Mouse (Mus musculus): ENCODE results near the gene Mmd. TPM values are rescaled to one million over a fixed set of nuclear protein-coding genes. Genes with fewer than 3 reads are reported as not detected.

The Mmd gene
- total RNA-seq, 1 experiment from 2014 or later: 23.5 TPM

DNA sequence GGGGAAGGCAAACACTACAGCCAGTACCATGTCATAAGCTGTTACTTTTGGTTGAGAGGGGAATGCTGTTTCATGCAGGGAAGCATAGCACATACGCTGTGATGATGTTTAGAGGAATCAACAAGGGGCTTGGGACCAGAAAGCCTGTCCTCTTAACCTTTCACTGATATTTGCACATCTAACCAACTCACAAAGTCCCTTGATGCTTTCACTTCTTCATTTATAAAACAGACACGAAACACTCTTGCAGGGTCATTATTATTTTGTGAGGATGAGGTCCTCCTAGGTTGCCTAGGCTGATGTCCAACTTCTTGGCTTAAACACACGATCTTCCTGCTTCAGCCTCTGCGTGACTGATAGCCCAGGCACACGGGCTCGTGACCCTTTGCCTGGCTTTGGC, 3.6 kb upstream of the Mmd start:
- ATAC-seq (replicated peaks; ENCODE audit: insufficient number of reproducible peaks, low FRiP score, low TSS enrichment, poor library complexity, severe bottlenecking): peak; percentile 16; the same call in 1 of the 2 replicates

DNA sequence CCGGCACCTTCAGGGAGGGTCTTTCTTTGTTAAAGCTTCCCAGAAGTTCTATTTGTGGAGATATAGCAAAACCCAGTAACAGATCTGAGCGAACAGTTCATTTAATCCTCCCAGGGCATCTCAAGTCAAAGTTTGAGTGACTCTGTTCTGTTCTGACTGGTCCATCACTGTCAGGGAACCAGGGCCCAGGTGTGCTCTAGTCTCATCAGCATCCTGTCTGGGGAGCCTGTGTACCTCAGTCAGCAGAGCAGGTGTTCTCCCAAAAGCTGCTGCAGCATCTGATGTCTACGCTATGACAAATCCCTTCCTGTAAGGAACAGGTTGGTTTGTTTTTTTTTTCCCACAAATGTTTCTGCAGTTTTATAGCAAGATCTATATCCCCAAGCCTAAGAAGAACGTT, 2.6 kb upstream of the Mmd start:
- ATAC-seq (replicated peaks; ENCODE audit: insufficient number of reproducible peaks, low FRiP score, low TSS enrichment, poor library complexity, severe bottlenecking): no peak

DNA sequence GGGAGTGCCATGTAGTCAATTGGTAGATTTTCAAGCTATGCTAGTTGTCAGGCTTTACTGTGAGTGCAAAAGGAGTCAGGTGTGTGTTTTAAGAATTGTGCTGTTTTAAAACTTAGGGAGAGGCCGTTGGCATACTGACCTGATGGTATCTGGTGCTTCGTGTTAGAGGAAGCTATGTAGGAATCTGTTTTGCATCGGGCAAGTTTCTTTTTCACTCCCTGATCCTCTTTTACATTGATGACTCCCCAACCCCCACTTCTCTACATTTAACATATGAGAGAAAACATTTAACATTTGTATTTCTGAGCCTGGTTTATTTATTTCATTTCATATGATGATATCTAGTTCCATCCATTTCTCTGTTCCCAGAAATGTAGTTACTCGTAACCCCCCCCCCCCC, 1.5 kb upstream of the Mmd start:
- ATAC-seq (replicated peaks; ENCODE audit: insufficient number of reproducible peaks, low FRiP score, low TSS enrichment, poor library complexity, severe bottlenecking): no peak

DNA sequence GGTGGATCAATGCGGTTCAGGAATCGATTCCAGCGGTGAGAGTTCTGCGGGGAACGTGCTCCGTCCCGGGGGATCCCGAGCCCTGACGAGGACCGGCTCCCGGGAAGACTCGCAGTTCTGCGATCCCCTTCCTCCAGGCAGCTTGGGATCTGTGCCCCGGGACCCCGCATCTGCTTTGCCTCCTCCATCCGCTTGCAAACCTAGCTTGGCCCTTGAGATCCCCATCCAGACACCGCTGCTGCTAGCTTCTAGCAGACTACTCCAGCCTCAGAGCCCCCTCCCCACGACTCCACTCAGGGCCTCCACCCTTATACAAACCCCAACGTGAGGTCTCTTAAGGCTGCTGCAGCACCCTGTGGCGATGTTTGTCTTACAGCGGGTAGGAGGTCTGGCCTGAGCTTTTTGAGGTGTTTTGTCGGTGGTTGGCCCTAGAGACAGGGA, 465 bp downstream of the Mmd start:
- ATAC-seq (replicated peaks; ENCODE audit: insufficient number of reproducible peaks, low FRiP score, low TSS enrichment, poor library complexity, severe bottlenecking): no peak

DNA sequence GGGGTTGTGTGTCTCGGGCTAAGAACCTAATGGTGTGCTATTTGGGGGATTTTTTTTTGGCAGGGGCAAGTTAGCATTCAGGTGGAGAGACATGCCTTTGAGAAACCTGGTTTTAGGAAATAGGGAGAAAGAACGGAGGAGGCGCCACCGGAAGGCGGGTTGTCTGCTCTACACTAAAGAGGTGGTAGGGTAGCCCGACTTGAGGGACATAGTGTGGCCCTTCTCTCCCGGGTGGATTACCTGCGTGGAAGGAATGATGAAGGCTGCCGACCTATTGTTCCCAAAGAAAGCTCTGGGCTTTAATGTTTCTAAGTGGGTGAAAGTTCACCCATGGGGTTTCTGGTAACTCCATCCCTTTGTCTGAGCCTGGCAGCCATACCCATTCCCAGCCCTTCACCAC, 933 bp downstream of the Mmd start:
- ATAC-seq (replicated peaks; ENCODE audit: insufficient number of reproducible peaks, low FRiP score, low TSS enrichment, poor library complexity, severe bottlenecking): no peak

- no peak for ATAC-seq (replicated peaks; ENCODE audit: insufficient number of reproducible peaks, low FRiP score, low TSS enrichment, poor library complexity, severe bottlenecking)
Observed at GRCm38 (mm10) chr11:90250730-90251129, 1.5 kb downstream of the Mmd start.

DNA sequence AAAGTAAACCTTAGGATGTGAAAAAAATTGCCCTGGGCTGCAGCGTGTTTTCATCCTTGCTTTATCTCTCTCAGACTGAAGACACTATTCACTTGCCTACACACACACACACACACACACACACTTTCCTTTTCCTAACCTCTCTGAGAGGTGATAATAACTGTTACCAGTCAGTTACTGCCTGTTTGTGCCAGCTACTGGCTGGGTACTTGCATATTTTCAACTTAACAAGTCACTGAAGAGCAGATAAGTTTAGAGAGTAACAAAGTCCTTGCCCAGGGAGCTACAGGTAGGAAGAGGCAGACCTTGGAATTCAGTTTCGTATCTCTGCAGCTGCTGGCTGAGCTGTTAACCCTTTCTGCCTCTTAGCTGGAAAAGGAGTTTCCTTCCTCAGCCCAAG, 2.7 kb downstream of the Mmd start:
- ATAC-seq (replicated peaks; ENCODE audit: insufficient number of reproducible peaks, low FRiP score, low TSS enrichment, poor library complexity, severe bottlenecking): no peak

GRCm38 (mm10) chr11:90252366-90252765, 3.1 kb downstream of the Mmd start:
- no peak for ATAC-seq (replicated peaks; ENCODE audit: insufficient number of reproducible peaks, low FRiP score, low TSS enrichment, poor library complexity, severe bottlenecking)

DNA sequence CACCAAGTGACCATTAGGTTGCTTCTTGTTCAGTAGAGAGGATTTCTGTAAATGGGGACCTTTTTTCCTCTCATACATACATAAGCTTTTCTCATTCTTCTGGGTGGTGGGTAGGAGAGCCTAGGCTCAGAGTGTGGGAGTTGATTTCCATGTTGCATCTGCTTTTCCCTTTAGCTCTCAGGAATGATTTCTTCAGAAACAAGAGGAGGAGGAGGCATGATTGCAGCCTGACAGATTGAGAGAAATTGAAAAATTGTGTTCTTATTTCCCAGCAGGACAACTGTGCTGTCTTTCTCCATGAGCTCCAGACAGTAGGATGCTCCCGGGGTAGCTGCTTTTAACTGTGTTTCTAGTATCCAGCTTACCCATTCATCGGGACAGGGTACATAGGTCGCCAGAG, 5.3 kb downstream of the Mmd start:
- no peak for ATAC-seq (replicated peaks; ENCODE audit: insufficient number of reproducible peaks, low FRiP score, low TSS enrichment, poor library complexity, severe bottlenecking)

DNA sequence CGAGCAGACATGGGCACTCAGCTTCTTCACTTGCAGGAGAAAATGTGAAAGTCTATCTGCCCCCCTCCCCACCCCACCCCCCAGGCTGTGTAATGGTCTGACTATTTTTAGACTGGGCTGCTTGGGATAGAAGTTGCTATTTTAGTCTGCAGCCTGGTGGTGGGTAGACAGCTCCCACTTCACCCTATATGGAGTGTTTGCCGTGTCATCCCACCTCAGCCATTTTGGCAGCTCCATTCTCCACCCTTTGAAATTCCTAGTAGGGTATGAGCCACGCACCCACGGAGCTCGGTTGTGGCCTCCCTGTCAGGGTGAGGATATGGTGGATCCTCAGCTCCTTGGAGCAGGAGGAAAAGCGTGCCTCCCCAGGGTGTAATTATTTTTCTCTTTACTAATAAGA, 6.4 kb downstream of the Mmd start:
- no peak for ATAC-seq (replicated peaks; ENCODE audit: insufficient number of reproducible peaks, low FRiP score, low TSS enrichment, poor library complexity, severe bottlenecking)

GRCm38 (mm10) chr11:90256833-90257525, 7.7 kb downstream of the Mmd start:
- ATAC-seq (replicated peaks; ENCODE audit: insufficient number of reproducible peaks, low FRiP score, low TSS enrichment, poor library complexity, severe bottlenecking): no peak

- no peak for ATAC-seq (replicated peaks; ENCODE audit: insufficient number of reproducible peaks, low FRiP score, low TSS enrichment, poor library complexity, severe bottlenecking)
Observed at GRCm38 (mm10) chr11:90258321-90258927, 9.2 kb downstream of the Mmd start.

- no peak for ATAC-seq (replicated peaks; ENCODE audit: insufficient number of reproducible peaks, low FRiP score, low TSS enrichment, poor library complexity, severe bottlenecking)
Observed at GRCm38 (mm10) chr11:90259071-90259470, 9.8 kb downstream of the Mmd start.

GRCm38 (mm10) chr11:90259826-90260225, 10.6 kb downstream of the Mmd start:
- ATAC-seq (replicated peaks; ENCODE audit: insufficient number of reproducible peaks, low FRiP score, low TSS enrichment, poor library complexity, severe bottlenecking): no peak

- ATAC-seq (replicated peaks; ENCODE audit: insufficient number of reproducible peaks, low FRiP score, low TSS enrichment, poor library complexity, severe bottlenecking): peak; percentile 61; the same call in 1 of the 2 replicates
Observed at GRCm38 (mm10) chr11:90264180-90264579, 14.9 kb downstream of the Mmd start.

- no peak for ATAC-seq (replicated peaks; ENCODE audit: insufficient number of reproducible peaks, low FRiP score, low TSS enrichment, poor library complexity, severe bottlenecking)
Observed at GRCm38 (mm10) chr11:90265581-90265980, 16.3 kb downstream of the Mmd start.

DNA sequence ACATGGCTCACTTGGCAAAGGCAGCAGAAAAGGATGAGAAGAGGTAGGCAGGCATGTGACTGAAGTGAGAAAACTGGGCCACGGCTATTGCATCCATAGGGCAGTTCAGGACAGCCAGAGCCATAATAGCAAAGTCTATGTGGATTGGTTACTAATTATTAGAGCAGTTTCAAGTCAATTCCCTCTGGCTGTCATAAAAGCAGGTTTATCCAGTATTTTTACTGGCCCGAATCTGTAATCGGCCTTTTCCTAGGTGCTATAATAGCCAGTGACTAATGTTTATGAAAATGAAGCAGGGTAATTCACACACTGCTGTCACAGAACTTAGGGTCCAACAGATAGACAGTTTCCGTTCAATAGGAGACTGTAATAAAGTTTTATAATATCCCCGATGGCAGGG, 19.7 kb downstream of the Mmd start:
- no peak for ATAC-seq (replicated peaks; ENCODE audit: insufficient number of reproducible peaks, low FRiP score, low TSS enrichment, poor library complexity, severe bottlenecking)

GRCm38 (mm10) chr11:90269398-90270123, 20.3 kb downstream of the Mmd start:
- no peak for ATAC-seq (replicated peaks; ENCODE audit: insufficient number of reproducible peaks, low FRiP score, low TSS enrichment, poor library complexity, severe bottlenecking)

DNA sequence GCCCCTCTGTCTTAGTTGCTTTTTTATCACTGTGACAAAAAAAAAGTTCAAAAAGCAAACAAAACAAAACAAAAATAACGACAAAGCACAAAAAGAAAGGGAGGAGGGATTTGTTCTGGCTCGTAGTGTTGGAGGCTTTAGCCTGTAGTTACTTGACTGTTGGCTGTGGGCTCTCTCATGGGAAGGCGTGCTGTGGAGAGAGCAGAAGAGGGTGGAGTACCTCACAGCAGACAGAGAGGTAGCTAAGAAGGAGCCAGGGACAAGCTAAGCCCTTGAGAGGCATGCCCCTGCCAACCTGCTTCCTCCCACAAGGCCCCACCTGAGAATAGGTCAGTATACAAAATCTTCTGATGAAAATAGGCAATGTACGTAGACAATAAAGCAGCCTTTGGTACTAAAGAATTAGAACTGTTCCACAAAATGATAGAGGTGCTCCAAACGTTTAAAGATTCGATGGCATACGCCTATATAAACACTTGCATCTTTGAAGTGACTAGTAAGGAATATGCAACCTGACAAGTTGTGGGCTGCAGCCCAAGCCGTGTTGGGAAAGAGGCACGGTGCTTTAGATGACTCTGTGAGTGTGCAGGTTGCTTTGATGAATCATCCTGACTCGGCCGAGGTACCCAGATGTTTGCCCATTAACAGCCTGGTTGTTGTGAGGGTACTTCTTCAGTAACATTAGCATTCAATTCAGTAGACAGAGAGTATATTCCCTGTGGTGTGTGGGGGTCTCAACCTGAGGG, 21.0 kb downstream of the Mmd start:
- ATAC-seq (replicated peaks; ENCODE audit: insufficient number of reproducible peaks, low FRiP score, low TSS enrichment, poor library complexity, severe bottlenecking): no peak

All from monocyte, adult 5-6 weeks (primary cell).